Mouse (Mus musculus): ENCODE results near the gene Wipf2. TPM values are rescaled to one million over a fixed set of nuclear protein-coding genes. Genes with fewer than 3 reads are reported as not detected.

Wipf2 gene
- total and polyA plus RNA-seq, 3 experiments: 2.9 to 7.1 TPM; not detected in 1

GRCm38 (mm10) chr11:98846016-98846415, 17.4 kb upstream of the Wipf2 start:
- no peaks in the 10 kb centered on the region for H3K27me3 ChIP-seq (ENCODE audit: control insufficient read depth in 1 of 2, insufficient read depth in 2 of 2, low read length in 2 of 2)
- TF ChIP-seq ZKSCAN1 (IDR thresholded peaks at IDR 0.05; ENCODE audit: low read depth, low read length): no peak
- TF ChIP-seq USF1 (IDR thresholded peaks at IDR 0.05; ENCODE audit: low read depth, low read length): no peak
- TF ChIP-seq SMC3 (IDR thresholded peaks at IDR 0.05; ENCODE audit: low read depth, low read length): no peak
- TF ChIP-seq MYC (IDR thresholded peaks at IDR 0.05; ENCODE audit: low read depth, low read length): no peak
- no peak for TF ChIP-seq ELF1 (IDR thresholded peaks at IDR 0.05; ENCODE audit: low read depth, low read length)
- TF ChIP-seq RCOR1 (IDR thresholded peaks at IDR 0.05; ENCODE audit: low read depth, low read length): no peak
- no peak for TF ChIP-seq ETS1 (IDR thresholded peaks at IDR 0.05; ENCODE audit: low read depth, low read length)
- TF ChIP-seq MXI1 (IDR thresholded peaks at IDR 0.05; ENCODE audit: low read depth, low read length): no peak
- no peak for TF ChIP-seq POLR2A (IDR thresholded peaks at IDR 0.05; ENCODE audit: control insufficient read depth in 1 of 2, insufficient read depth in 1 of 2, low read depth in 1 of 2, low read length in 2 of 2, poor library complexity in 1 of 2)
- TF ChIP-seq TBP (IDR thresholded peaks at IDR 0.05; ENCODE audit: low read depth, low read length): no peak
- TF ChIP-seq SIN3A (IDR thresholded peaks at IDR 0.05; ENCODE audit: low read length): no peak
- H3K4me1 ChIP-seq (ENCODE audit: control insufficient read depth in 1 of 2, insufficient read depth in 2 of 2, low read length in 2 of 2): no peaks in the 10 kb centered on the region
- H3K9ac ChIP-seq (ENCODE audit: control insufficient read depth, low read depth, low read length, poor library complexity, severe bottlenecking): no peak overlapping the region
- no peaks in the 10 kb centered on the region for H3K79me2 ChIP-seq (ENCODE audit: control insufficient read depth, insufficient read depth, low read length, poor library complexity)
- H3K36me3 ChIP-seq (ENCODE audit: control insufficient read depth in 1 of 2, insufficient read depth in 2 of 2, low read length in 2 of 2): no peaks in the 10 kb centered on the region
- no peak overlapping the region for H3K27ac ChIP-seq (ENCODE audit: control insufficient read depth, low read depth, low read length)
- H3K9me3 ChIP-seq (replicated peaks; ENCODE audit: insufficient read depth, low read length): no peaks in the 10 kb centered on the region
- no peak overlapping the region for H3K4me3 ChIP-seq (ENCODE audit: control insufficient read depth in 1 of 2, insufficient read depth in 1 of 2, low read depth in 2 of 2, low read length in 2 of 2)
- no peak for DNase-seq (ENCODE audit: low read depth, low spot score)

- Histone ChIP-seq H3K9me3 (replicated peaks; ENCODE audit: insufficient read depth, low read length) (no peaks in the 10 kb centered on the region), H3K4me3 (ENCODE audit: control insufficient read depth in 1 of 2, insufficient read depth in 1 of 2, low read depth in 2 of 2, low read length in 2 of 2) (no peak overlapping the region), H3K27ac (ENCODE audit: control insufficient read depth, low read depth, low read length) (no peak overlapping the region), H3K9ac (ENCODE audit: control insufficient read depth, low read depth, low read length, poor library complexity, severe bottlenecking) (no peak overlapping the region), H3K79me2 (ENCODE audit: control insufficient read depth, insufficient read depth, low read length, poor library complexity) (no peaks in the 10 kb centered on the region), H3K36me3 (ENCODE audit: control insufficient read depth in 1 of 2, insufficient read depth in 2 of 2, low read length in 2 of 2) (no peaks in the 10 kb centered on the region), H3K27me3 (ENCODE audit: control insufficient read depth in 1 of 2, insufficient read depth in 2 of 2, low read length in 2 of 2) (no peaks in the 10 kb centered on the region), H3K4me1 (ENCODE audit: control insufficient read depth in 1 of 2, insufficient read depth in 2 of 2, low read length in 2 of 2) (no peaks in the 10 kb centered on the region)
- DNase-seq (ENCODE audit: low read depth, low spot score): no peak
- TF ChIP-seq MAX (IDR thresholded peaks at IDR 0.05; ENCODE audit: low read length) (no peak), BHLHE40 (IDR thresholded peaks at IDR 0.05; ENCODE audit: borderline replicate concordance, low read depth, low read length) (no peak), USF2 (IDR thresholded peaks at IDR 0.05; ENCODE audit: borderline replicate concordance in 1 of 2, insufficient read depth in 1 of 2, low read depth in 1 of 2, low read length in 2 of 2) (no peak), JUND (IDR thresholded peaks at IDR 0.05; ENCODE audit: low read depth, low read length) (no peak), NELFE (IDR thresholded peaks at IDR 0.05; ENCODE audit: low read depth, low read length) (no peak), ETS1 (IDR thresholded peaks at IDR 0.05; ENCODE audit: low read depth, low read length) (no peak), E2F4 (IDR thresholded peaks at IDR 0.05; ENCODE audit: borderline replicate concordance, low read depth, low read length) (no peak), ZC3H11A (IDR thresholded peaks at IDR 0.05; ENCODE audit: low read depth, low read length) (no peak), KAT2A (conservative IDR thresholded peaks at IDR 0.05; ENCODE audit: low read depth, low read length) (no peak), UBTF (IDR thresholded peaks at IDR 0.05; ENCODE audit: borderline replicate concordance, insufficient read depth, low read depth, low read length) (no peak), ELF1 (IDR thresholded peaks at IDR 0.05; ENCODE audit: low read depth, low read length) (no peak), MXI1 (IDR thresholded peaks at IDR 0.05; ENCODE audit: low read depth, low read length) (no peak), TAL1 (IDR thresholded peaks at IDR 0.05; ENCODE audit: low read length) (no peak), SMC3 (IDR thresholded peaks at IDR 0.05; ENCODE audit: low read depth, low read length) (no peak), ZKSCAN1 (IDR thresholded peaks at IDR 0.05; ENCODE audit: low read depth, low read length) (no peak), RAD21 (IDR thresholded peaks at IDR 0.05; ENCODE audit: low read depth, low read length) (no peak)
Observed at GRCm38 (mm10) chr11:98846865-98847604, 16.4 kb upstream of the Wipf2 start.

Measured in MEL (cell line).